Mouse (Mus musculus) E14TG2a.4 (cell line): ENCODE results near the gene Emilin2.

ENCODE experiments used
- CTCF ChIP-seq: conservative IDR thresholded peaks from 2 replicates; pipeline ENCODE4 v1.5.1; 2014; ENCODE audit warnings: low read length
- POU5F1 ChIP-seq: IDR thresholded peaks from 2 replicates; pipeline ENCODE4 v1.6.1; 2014; ENCODE audit warnings: low read length, borderline replicate concordance

- TF ChIP-seq CTCF (no peak), POU5F1 (no peak)
Observed at GRCm38 (mm10) chr17:71216263-71216662, 95.5 kb downstream of the Emilin2 start.
